Mouse (Mus musculus): ENCODE data around the gene Ttn. TPM values are rescaled to one million over a fixed set of nuclear protein-coding genes. Genes with fewer than 3 reads are reported as not detected.
"Not testable (repeated sequence)": the region's sequence is repeated elsewhere in the genome, so short reads cannot be mapped to it uniquely, and the experiment has no call there.

Ttn gene
- polyA plus RNA-seq (2014; fragmentation: Nextera tagmentation; extraction: Ambion mirVana) = 378 and 608 TPM in 2 replicates

DNA sequence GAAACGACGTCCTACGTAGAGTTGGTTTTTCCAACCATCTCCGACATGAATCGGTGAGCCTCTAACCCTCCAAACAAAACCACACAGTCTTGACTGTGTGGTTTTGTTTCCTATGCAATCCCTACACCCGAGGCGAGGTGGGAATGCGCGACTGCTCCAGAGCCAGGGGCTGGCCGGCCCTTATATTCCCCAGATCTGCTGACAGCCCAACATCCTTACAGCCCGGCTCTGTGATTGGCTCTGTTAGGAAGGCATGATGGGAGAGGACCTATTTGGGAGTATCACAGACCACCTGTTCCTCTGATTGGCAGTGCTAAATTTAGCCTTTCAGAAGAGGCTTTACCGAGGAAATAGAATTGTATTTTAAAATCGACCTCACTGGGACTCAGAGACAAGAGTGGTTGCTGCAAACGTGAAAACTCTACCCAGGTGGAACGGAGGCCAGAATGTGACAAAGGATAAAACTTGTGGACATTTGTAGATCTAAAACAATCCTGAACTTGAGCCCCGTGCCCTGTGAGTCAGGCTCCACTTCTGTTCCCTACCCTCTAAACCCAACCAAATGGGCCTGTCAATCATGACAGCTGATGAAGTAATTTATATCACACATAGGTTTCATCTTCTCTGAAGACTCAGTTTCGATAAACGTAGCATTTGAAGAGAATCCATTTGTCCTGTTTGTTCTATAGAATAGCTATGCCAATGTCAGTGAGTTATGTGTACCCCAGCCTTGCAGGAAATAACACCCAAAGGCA is at the start of gene Ttn:
Gene Ttn, minus strand, starts transcription at position 157 of the 755 bp plus-strand sequence.
- ATAC-seq (replicated peaks; ENCODE audit: insufficient number of reproducible peaks, low FRiP score, low TSS enrichment) = peak; percentile 82
- Histone ChIP-seq H3K4me3 (ENCODE audit: low read depth, low read length) (peak within 1 kb of the TSS; percentile 51), H3K9me3 (replicated peaks; ENCODE audit: control insufficient read depth, low read length) (no peaks in the 10 kb centered on the region), H3K27ac (ENCODE audit: low read depth, low read length) (peak within 1 kb of the TSS; percentile 97), H3K9ac (ENCODE audit: low read depth, low read length) (peak within 1 kb of the TSS; percentile 91), H3K4me1 (ENCODE audit: control insufficient read depth, insufficient read depth, low read length) (no peaks in the 10 kb centered on the region), H3K4me2 (peak within 1 kb of the TSS; percentile 59), H3K36me3 (ENCODE audit: control insufficient read depth, insufficient read depth, low read length) (no peaks in the 10 kb centered on the region), H3K27me3 (ENCODE audit: control insufficient read depth, insufficient read depth, low read length) (no peaks in the 10 kb centered on the region)
- WGBS (ENCODE audit: insufficient replicate concordance) = 46% methylated on average over 18 of the region's 18 CpGs

GRCm38 (mm10) chr2:77020649-77021048 is 38.3 kb upstream of the Ttn start:
- H3K4me1 ChIP-seq (ENCODE audit: control insufficient read depth, insufficient read depth, low read length) = no peaks in the 10 kb centered on the region
- H3K36me3 ChIP-seq (ENCODE audit: control insufficient read depth, insufficient read depth, low read length) = no peaks in the 10 kb centered on the region
- H3K4me3 ChIP-seq (ENCODE audit: low read depth, low read length) = no peak overlapping the region
- no peak for ATAC-seq (replicated peaks; ENCODE audit: insufficient number of reproducible peaks, low FRiP score, low TSS enrichment)
- H3K4me2 ChIP-seq = no peak overlapping the region
- no peak overlapping the region for H3K9ac ChIP-seq (ENCODE audit: low read depth, low read length)
- H3K27me3 ChIP-seq (ENCODE audit: control insufficient read depth, insufficient read depth, low read length) = no peaks in the 10 kb centered on the region
- WGBS (ENCODE audit: insufficient replicate concordance) = 73% methylated on average over 2 of the region's 2 CpGs
- H3K27ac ChIP-seq (ENCODE audit: low read depth, low read length) = no peak overlapping the region
- H3K9me3 ChIP-seq (replicated peaks; ENCODE audit: control insufficient read depth, low read length) = no peaks in the 10 kb centered on the region

GRCm38 (mm10) chr2:77017735-77018134 is 35.4 kb upstream of the Ttn start:
- H3K27ac ChIP-seq (ENCODE audit: low read depth, low read length) = no peak overlapping the region
- H3K4me3 ChIP-seq (ENCODE audit: low read depth, low read length) = no peak overlapping the region
- no peaks in the 10 kb centered on the region for H3K9me3 ChIP-seq (replicated peaks; ENCODE audit: control insufficient read depth, low read length)
- H3K36me3 ChIP-seq (ENCODE audit: control insufficient read depth, insufficient read depth, low read length) = peaks cover 6% of the 10 kb centered on the region; the same call in 1 of the 2 replicates
- no peaks in the 10 kb centered on the region for H3K27me3 ChIP-seq (ENCODE audit: control insufficient read depth, insufficient read depth, low read length)
- H3K4me1 ChIP-seq (ENCODE audit: control insufficient read depth, insufficient read depth, low read length) = no peaks in the 10 kb centered on the region
- no peak overlapping the region for H3K4me2 ChIP-seq
- H3K9ac ChIP-seq (ENCODE audit: low read depth, low read length) = no peak overlapping the region
- 79% methylated on average over 4 of the region's 4 CpGs for WGBS (ENCODE audit: insufficient replicate concordance)
- no peak for ATAC-seq (replicated peaks; ENCODE audit: insufficient number of reproducible peaks, low FRiP score, low TSS enrichment)

DNA sequence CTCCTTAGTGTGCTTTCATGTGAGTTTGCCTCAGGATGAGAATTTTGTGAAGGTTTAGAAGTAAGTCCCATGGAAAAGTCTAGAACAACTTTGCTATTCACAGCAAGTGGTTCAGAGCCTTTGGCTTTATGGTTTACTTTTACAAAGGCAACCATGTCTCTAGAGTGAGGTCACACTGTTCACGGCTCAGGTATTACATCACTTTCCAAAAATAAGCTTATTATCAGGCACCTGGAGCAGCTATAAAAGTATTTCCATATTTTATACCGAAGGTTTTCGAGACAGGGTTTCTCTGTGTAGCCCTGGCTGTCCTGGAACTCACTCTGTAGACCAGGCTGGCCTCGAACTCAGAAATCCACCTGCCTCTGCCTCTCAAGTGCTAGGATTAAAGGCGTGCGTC is 31.1 kb upstream of the Ttn start:
- H3K27ac ChIP-seq (ENCODE audit: low read depth, low read length); H3K9me3 ChIP-seq (replicated peaks; ENCODE audit: control insufficient read depth, low read length); H3K9ac ChIP-seq (ENCODE audit: low read depth, low read length); ATAC-seq (replicated peaks; ENCODE audit: insufficient number of reproducible peaks, low FRiP score, low TSS enrichment); H3K4me1 ChIP-seq (ENCODE audit: control insufficient read depth, insufficient read depth, low read length); H3K27me3 ChIP-seq (ENCODE audit: control insufficient read depth, insufficient read depth, low read length); H3K4me2 ChIP-seq; H3K4me3 ChIP-seq (ENCODE audit: low read depth, low read length): not testable (repeated sequence)
- H3K36me3 ChIP-seq (ENCODE audit: control insufficient read depth, insufficient read depth, low read length) = peaks cover 12% of the 10 kb centered on the region; the same call in 1 of the 2 replicates
- 84% methylated on average over 6 of the region's 6 CpGs for WGBS (ENCODE audit: insufficient replicate concordance)

DNA sequence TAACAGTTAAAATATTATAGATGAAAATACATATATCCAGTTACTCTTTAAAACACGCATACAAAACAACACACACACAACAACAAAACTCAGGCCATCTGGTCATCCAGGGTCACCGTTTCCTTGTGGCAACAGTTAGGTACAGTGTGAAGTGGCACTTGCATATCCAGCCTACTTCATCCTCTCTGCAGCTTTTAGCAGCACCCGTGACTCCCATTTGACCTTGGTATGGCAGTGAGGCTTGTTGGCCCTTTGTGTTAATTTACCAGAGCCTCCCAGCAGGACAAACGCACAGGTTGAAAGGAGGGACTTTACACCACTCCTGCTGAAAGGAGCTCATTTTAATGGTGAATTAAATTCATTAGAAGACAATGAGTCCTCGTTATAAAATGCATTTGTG is 29.6 kb upstream of the Ttn start:
- peaks cover 12% of the 10 kb centered on the region; the same call in 1 of the 2 replicates for H3K36me3 ChIP-seq (ENCODE audit: control insufficient read depth, insufficient read depth, low read length)
- H3K9ac ChIP-seq (ENCODE audit: low read depth, low read length) = no peak overlapping the region
- H3K9me3 ChIP-seq (replicated peaks; ENCODE audit: control insufficient read depth, low read length) = no peaks in the 10 kb centered on the region
- no peaks in the 10 kb centered on the region for H3K27me3 ChIP-seq (ENCODE audit: control insufficient read depth, insufficient read depth, low read length)
- WGBS (ENCODE audit: insufficient replicate concordance) = 67% methylated on average over 5 of the region's 5 CpGs
- no peak overlapping the region for H3K4me2 ChIP-seq
- no peak overlapping the region for H3K27ac ChIP-seq (ENCODE audit: low read depth, low read length)
- no peak for ATAC-seq (replicated peaks; ENCODE audit: insufficient number of reproducible peaks, low FRiP score, low TSS enrichment)
- H3K4me1 ChIP-seq (ENCODE audit: control insufficient read depth, insufficient read depth, low read length) = no peaks in the 10 kb centered on the region
- H3K4me3 ChIP-seq (ENCODE audit: low read depth, low read length) = no peak overlapping the region

DNA sequence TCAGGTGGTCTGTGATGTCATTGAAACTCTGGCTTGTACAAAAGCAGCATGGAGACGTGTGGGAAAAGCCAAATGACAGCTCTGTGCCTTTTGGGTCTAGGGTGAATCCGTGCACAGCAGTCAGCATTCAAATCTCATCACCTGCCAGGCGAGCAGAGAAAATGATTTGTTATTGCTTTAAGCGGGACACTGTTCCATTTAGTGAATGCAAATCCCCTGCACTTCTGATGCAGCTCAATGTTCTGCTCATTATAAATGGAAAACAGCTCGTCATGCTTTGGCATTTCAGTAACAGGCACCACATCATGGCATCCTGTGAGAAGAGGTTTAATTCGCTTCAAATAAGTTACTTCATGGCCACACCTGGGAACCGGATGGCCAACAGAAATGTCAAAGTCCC is 24.7 kb upstream of the Ttn start:
- Histone ChIP-seq H3K4me3 (ENCODE audit: low read depth, low read length) (no peak overlapping the region), H3K27ac (ENCODE audit: low read depth, low read length) (no peak overlapping the region), H3K9ac (ENCODE audit: low read depth, low read length) (no peak overlapping the region), H3K9me3 (replicated peaks; ENCODE audit: control insufficient read depth, low read length) (no peaks in the 10 kb centered on the region), H3K27me3 (ENCODE audit: control insufficient read depth, insufficient read depth, low read length) (no peaks in the 10 kb centered on the region), H3K36me3 (ENCODE audit: control insufficient read depth, insufficient read depth, low read length) (0 out of 2 replicates have a peak, but pooled peaks cover 2% of the 10 kb centered on the region), H3K4me2 (no peak overlapping the region), H3K4me1 (ENCODE audit: control insufficient read depth, insufficient read depth, low read length) (no peaks in the 10 kb centered on the region)
- 76% methylated on average over 7 of the region's 7 CpGs for WGBS (ENCODE audit: insufficient replicate concordance)
- no peak for ATAC-seq (replicated peaks; ENCODE audit: insufficient number of reproducible peaks, low FRiP score, low TSS enrichment)

DNA sequence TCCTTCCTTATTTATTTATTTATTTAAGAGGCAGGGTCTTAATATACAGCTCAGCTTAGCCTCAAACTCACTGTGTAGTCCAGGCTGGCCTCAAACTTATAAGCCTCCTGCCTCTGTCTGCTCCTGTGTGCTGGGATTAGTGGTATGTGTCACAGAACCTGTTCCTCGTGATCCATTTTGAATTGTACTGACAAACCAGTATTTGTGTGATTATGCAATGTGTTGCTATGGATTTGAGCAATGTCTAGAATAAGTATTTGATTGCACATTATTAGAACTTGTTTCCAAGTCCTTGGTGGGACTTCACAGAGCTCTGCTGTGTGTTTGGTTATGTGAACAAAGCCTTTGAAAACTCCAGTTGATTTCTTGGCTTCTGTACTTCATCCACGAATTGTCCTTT is 20.8 kb upstream of the Ttn start:
- no peak overlapping the region for H3K9ac ChIP-seq (ENCODE audit: low read depth, low read length)
- no peaks in the 10 kb centered on the region for H3K9me3 ChIP-seq (replicated peaks; ENCODE audit: control insufficient read depth, low read length)
- H3K27me3 ChIP-seq (ENCODE audit: control insufficient read depth, insufficient read depth, low read length) = no peaks in the 10 kb centered on the region
- H3K4me3 ChIP-seq (ENCODE audit: low read depth, low read length) = no peak overlapping the region
- H3K27ac ChIP-seq (ENCODE audit: low read depth, low read length) = no peak overlapping the region
- no peak for ATAC-seq (replicated peaks; ENCODE audit: insufficient number of reproducible peaks, low FRiP score, low TSS enrichment)
- no peaks in the 10 kb centered on the region for H3K36me3 ChIP-seq (ENCODE audit: control insufficient read depth, insufficient read depth, low read length)
- peaks cover 2% of the 10 kb centered on the region for H3K4me1 ChIP-seq (ENCODE audit: control insufficient read depth, insufficient read depth, low read length)
- WGBS (ENCODE audit: insufficient replicate concordance) = 66% methylated on average over 2 of the region's 2 CpGs
- H3K4me2 ChIP-seq = no peak overlapping the region

- WGBS (ENCODE audit: insufficient replicate concordance) = 41% methylated on average over 5 of the region's 5 CpGs
- Histone ChIP-seq H3K4me1 (ENCODE audit: control insufficient read depth, insufficient read depth, low read length) (peaks cover 2% of the 10 kb centered on the region), H3K27ac (ENCODE audit: low read depth, low read length) (no peak overlapping the region), H3K9me3 (replicated peaks; ENCODE audit: control insufficient read depth, low read length) (no peaks in the 10 kb centered on the region), H3K9ac (ENCODE audit: low read depth, low read length) (no peak overlapping the region), H3K4me2 (no peak overlapping the region), H3K27me3 (ENCODE audit: control insufficient read depth, insufficient read depth, low read length) (no peaks in the 10 kb centered on the region), H3K36me3 (ENCODE audit: control insufficient read depth, insufficient read depth, low read length) (no peaks in the 10 kb centered on the region), H3K4me3 (ENCODE audit: low read depth, low read length) (no peak overlapping the region)
- no peak for ATAC-seq (replicated peaks; ENCODE audit: insufficient number of reproducible peaks, low FRiP score, low TSS enrichment)
These were observed 16.0 kb upstream of the Ttn start for GRCm38 (mm10) chr2:76998351-76998750.

Measured in heart, embryonic 11.5 days (tissue).